Mouse (Mus musculus): ENCODE results near the gene Pafah1b3.

Pafah1b3 gene

DNA sequence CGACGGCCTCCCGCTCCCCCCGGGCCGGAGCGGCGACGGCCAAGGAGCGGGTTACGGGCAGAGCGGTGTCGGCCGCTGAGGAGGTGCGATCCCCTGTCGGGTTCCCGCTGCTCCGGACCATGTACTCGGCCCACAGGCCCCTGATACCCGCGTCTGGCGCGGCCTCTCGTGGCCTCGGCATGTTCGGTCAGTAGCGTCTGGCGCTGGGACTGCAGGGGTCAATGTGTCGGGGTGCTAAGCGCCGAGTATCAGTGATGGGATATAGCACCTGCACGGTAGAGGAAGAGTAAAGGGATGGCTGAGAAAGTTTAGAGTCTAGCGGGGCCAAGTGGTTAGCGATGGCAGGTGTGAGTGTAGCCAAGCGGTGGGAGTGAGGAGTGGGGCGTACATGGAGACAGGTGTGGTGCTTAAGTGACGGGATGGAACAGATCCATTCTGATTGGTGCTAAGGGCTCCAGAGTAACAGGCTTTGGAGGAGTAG is 15.0 kb downstream of the Pafah1b3 start:
- peak; percentile 81 to 89 for DNase-seq (ENCODE audit: inconsistent age in 2 of 2, low spot score in 1 of 2)

DNA sequence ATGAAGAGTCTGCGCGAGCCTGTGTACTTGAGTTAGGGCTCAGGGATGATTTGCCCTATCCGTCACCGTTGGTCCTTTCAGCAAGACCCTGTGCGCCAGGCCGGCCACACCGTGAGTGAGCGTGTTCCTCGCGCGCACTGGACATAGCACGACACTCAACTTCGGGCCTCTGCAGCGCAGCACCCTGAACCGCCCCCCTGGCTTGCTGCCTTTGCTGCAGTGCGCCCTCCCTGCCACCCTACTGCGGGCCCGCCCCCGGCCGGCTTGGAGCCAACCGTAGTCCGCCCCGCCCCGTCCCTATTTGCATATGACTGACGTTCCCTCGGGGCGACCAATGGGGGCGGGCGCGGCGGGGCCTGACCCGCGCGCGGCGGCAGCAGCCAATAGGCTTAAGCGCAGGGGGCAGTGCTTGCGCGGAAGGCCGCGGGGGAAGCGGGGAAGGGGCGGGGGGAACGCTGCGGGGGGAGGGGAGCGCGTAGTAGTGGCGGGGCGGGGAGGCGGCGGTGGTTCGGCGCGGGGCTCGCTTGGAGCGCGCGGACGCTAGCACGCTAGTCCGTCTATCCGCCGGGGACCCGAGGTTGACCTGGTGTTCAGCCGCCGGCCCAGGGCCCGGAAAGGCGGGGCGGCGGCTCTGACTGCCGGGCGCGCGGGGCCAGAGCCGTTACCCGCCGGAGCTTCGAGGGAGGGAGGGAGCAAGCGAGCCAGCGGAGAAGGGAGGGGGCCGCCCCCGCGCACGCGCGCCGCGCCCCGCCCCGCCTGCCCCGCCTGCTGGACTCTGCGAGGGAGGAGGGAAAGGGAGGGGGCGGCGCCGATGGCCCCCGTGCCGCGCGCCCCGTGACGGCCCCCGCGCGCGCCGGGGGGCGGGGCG is 15.8 kb downstream of the Pafah1b3 start:
- peak; percentile 99 to 100 for DNase-seq (ENCODE audit: inconsistent age in 2 of 2, low spot score in 1 of 2)

DNA sequence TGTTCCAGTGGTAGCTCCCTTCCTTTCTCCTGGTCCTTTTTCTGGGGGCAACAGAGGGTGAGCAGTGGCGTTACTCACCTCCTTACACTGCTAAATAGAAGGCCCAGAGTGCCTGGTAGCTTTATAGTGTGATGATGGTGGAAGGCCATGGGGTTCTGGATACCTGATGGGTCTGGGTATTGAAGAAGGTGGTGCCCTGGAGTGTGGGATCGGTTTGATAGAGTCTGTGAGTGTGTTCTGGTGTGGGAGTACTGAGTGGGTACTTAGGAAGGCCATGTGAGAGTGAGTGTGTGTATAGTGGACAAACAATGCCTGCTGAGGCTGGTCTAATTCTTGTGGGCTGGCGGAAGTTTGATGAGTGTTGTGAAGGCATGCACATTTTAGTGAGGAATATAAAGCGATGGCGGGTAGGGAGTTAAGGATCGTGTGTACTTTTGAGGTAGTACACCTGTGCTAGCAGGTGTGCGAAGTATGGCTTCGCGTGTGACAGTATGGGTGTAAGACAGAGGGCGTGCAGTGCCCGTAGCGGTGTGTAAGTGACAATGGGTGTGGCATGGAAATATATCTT is 16.5 kb downstream of the Pafah1b3 start:
- DNase-seq (ENCODE audit: inconsistent age in 2 of 2, low spot score in 1 of 2): peak; percentile 32 to 71

DNA sequence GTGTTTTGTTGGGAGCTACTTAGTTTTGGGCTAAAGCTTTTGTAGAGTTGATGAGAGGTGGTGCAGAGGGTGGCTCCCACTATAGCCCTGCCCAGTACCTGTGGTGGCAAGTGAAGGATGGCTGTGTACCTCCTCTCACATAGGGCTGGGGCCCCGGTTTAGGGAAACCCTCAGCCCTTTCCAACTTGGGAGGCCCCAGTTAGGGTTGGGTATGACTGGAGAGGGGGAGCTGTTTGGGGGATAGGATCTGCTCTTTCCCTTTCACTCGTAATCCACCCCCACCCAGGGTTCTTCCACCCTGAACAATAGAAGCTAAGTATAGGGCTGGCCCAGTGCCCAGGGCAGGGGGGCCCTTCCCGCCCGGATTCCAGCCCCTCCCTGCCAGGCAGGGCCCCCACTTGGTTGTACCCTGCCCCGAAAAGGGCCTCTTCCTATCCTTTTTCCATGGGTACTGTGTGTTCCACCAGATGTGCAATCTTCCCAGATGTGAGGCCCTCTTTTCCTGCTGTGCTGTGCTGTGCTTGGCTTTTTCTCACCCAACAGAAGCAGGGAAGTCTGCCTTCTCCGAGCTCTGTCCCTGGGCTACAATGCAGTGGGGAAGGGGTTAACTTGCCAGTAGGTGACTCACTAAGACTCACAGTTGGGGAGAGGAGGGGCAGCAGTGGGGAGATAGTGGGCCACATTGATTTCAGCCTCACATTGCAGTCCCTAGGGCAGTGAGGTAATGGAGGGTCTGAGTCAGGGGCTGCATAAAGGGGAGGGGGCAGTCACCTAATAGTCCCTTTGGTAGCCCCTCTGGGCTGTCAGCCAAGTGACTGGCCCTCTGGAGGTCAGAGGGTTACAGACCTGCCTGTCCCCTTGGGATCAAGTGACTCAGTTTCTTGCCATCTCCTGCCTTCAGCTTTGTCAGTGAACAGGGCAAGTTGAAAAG is 17.7 kb downstream of the Pafah1b3 start:
- DNase-seq (ENCODE audit: inconsistent age in 2 of 2, low spot score in 1 of 2): peak; percentile 81 to 92

DNA sequence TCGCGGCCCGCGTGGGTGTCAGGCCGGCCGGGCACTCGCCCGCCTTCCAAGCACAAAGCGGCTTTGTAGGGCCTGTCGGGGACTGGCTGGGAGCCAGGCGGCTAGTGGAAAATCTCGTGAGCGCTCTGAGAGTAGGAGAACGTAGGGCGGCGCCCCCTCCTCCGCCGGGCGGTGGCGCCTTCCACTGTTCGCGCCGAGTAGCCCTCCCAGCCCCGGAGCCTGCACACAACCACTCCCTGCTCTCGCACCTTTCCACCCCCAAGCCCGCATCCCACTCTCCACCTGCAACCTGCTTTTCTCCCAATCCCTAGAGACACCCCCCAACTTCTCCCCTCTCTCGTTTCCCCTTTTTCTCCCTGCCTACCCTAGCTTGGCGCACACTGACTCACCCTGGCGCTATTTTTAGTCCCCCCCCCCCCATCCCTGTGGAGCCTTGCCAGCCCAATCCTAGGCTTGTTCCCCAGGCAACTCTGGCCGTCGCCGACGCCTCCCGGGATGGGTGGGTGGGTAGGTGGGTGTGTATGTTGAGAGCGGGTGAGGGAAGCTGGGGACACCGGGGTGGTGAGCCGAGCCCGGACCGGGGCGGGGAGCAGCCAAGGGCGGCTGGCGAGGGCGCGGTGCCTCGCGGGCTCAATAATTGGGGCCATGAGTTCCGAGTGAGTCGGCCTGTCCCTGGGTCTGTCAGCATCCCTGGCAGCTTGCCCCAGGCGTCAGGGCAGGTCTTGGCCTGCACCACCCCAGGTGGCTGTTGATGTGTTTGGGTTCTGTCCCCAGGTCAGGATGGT is 18.5 kb downstream of the Pafah1b3 start:
- DNase-seq (ENCODE audit: inconsistent age in 2 of 2, low spot score in 1 of 2): peak; percentile 91 to 96

DNA sequence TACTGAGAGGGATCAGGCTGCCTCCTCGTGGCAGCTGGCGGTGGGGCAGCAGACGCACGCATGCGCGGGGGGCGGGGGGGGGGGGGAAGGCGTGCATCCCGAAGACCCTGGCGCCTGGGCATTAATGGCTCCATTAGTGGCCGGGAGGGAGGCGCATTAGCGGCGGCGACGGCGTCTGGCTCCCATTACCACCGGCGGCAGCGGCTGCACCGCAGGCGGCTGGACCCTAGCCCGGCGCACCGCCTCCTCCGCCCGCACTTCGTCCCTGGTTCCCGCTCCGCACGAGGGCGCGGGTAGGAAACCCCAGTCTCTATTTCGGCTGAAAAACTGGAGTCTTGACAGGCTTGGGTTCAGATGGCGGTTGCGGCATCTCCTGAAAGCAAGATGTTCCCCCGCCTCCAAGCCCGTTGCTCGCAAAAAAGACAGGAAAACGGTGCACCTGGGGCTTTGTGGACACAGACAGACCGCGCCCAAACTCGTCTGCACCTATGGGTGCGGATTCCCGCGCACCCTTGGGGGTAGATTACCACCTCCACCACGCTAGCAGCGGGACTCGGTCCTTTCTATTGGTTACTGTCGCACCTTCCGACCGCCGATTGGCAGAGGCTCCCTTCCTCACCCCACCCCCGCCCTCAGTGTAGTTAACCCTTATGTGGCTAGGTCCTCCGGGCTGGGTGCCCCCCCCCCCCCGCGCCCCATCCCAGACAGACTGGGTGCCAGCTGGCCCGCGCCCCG is 19.3 kb downstream of the Pafah1b3 start:
- DNase-seq (ENCODE audit: inconsistent age in 2 of 2, low spot score in 1 of 2): peak; percentile 88 to 95

DNA sequence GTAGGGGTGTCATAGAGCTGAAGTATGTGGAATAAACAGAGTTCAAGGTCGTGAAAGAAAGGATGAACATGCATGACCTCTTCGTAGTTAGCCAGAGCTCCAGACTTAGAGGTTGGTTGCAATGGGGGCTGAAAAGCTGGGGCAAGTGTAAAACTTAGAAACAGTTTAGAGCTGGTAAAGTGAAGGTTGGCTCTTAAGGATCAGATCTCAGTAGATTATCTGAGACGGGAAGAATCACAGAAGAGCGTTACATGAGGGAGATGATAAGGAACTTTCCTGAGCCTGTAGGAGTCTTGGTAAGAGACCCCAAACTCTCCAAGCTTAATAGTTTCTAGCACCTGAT is 19.8 kb downstream of the Pafah1b3 start:
- DNase-seq (ENCODE audit: inconsistent age in 2 of 2, low spot score in 1 of 2): no peak

DNA sequence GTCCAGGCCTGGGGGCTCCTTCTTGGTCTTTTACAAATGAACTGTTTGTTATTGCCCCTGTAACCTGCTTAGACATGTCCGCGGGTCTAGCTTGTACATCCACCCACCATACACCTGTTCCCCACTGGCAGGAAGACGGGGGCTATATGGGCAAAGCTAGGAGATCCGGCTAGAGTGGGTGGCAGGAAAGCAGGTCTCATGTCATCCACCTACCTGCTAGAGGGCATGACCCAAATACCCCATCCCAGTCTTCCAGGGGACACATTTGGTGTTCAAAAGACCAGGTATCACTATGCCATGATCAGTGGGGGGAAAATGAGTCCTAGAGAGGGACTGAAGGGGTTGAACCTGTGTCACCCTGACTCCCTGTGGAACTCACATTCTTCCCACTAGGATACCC is 20.4 kb downstream of the Pafah1b3 start:
- DNase-seq (ENCODE audit: inconsistent age in 2 of 2, low spot score in 1 of 2): no peak

DNA sequence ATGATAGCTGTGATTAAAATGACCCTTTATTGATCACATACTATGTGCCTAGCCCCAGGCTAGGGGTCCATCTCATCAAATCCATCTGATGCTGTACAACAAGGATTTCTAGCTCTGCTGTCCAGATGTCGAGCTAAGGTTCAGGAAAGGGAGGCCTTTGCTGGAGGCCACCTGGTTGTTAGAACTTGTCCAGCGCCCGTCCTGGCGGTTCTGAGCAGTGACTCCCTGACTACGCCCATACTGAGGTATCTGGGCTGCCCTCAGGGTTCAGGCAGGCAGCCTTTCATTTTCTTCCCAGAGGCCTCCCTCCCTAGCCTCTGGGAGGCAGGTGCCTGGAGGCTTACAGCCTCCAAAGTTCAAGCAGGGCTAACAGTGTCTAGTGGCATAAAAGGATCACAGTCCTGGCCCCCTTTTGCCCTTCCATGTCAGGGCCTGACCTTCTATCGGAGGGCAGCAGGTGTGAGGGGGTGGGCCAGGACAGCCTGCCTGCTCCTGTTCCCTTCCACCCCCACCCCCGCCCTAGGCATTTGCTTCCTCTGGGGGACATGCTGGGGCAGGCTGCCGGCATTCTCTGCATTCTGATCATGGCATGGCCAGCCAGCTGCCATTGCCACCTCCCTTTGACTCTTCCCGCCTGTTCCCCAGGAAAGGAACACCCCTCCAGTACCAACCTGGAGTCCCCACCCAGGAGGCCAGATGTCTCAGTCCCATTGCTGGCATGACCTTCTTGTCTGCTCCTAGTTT is 22.1 kb downstream of the Pafah1b3 start:
- peak in 1 of 2 experiments; percentile 27 for DNase-seq (ENCODE audit: inconsistent age in 2 of 2, low spot score in 1 of 2)

DNA sequence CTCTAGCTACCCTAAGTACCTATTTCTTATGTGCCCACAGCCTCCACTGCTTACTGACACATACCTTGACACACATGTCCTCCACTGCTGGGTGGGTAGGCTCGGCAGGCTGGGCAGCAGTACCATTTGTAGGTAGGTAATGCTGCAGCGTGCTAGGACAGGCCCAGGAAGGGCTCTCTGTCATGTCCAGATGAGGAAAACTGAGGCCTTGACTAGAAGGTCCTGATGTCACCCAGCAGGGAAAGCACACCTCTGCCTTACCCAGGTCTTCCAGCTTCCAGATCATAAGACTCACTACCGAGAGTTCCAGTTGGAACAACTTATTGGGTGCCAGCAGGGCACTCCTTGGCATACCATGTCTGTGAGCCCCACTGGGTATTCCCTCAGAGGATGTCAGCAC is 22.8 kb downstream of the Pafah1b3 start:
- DNase-seq (ENCODE audit: inconsistent age in 2 of 2, low spot score in 1 of 2): peak in 1 of 2 experiments; percentile 29

DNA sequence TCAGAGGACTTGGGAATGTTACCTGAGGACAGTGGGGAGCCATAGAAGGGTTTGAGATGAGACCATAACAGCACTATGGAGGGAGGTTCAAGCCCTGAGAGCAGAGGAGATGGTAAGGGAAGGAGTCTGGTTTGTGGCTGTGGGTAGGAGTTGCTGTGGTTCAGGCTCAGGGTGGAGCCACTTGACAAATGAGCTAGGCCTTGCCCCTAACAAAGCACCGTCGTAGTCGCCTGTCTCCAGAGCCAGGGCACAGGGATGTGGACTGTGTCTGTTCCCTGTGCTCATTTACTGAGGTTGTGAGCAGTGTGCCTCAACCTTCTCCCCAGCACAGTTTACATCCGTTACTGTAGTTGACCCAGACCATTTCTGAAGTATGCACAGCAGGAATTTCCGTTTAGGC is 23.2 kb downstream of the Pafah1b3 start:
- DNase-seq (ENCODE audit: inconsistent age in 2 of 2, low spot score in 1 of 2): peak in 1 of 2 experiments; percentile 44

DNA sequence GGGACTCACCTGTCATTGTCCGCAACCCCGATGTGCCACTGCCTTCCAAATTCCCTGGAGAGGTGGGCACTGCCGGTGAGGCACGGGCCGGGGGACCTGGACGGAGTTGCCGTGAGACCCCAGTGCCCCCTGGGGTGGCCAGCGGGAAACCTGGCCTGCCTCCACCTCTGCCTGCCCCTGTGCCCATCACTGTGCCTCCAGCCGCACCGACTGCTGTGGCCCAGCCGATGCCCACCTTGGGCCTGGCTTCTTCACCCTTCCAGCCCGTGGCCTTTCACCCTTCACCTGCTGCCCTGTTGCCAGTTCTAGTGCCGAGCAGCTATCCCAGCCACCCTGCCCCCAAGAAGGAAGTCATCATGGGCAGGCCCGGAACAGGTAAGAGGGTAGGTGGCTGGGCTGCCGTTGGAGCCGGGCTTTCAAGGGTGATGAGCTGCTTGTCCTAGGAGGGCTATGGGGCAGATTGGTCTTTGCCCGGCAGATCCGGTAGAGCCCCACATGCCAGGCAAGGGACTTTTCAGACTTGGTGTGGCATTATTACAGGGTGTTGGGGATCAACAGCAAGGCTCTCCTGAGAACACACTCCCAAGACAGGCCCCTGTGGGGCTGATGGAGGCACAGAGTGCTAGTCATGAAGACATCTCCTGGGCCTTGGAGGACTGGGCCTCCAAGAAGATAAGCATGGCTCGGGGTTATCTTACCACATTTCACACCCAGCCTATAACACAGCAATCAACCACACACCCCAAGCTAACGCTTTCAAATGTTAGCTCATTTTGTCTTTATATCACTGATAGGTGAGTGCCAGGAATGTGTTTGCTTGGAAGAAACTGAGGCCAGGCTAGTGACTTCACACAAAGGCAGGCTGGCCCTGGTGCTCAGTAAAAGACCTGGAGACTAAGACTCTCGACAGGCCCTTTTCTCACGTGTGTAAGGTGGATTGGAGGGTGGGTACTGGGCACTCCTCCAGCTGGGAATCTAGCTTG is 24.2 kb downstream of the Pafah1b3 start:
- DNase-seq (ENCODE audit: inconsistent age in 2 of 2, low spot score in 1 of 2): peak in 1 of 2 experiments; percentile 42

DNA sequence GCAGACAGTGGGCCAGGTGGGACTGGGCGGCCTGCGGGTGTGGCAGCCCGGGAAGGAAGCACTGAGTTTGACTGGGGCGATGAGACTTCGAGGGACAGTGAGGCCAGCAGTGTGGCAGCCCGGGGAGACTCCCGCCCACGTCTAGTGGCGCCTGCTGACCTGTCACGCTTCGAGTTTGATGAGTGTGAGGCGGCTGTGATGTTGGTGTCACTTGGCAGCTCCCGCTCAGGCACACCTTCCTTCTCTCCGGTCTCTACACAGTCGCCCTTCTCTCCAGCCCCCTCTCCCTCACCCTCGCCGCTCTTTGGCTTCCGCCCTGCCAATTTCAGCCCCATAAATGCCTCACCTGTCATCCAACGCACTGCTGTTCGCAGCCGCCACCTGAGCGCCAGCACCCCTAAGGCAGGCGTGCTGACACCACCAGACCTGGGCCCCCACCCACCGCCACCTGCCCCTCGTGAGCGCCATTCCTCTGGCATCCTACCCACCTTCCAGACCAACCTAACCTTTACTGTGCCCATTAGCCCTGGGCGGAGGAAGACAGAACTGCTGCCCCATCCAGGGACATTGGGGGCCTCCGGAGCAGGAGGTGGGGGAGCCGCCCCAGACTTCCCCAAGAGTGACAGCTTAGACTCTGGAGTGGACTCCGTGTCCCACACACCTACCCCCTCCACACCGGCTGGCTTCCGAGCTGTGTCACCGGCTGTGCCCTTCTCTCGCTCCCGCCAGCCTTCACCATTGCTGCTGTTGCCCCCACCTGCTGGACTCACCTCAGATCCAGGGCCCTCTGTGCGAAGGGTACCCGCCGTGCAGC is 25.1 kb downstream of the Pafah1b3 start:
- peak in 1 of 2 experiments; percentile 24 for DNase-seq (ENCODE audit: inconsistent age in 2 of 2, low spot score in 1 of 2)

DNA sequence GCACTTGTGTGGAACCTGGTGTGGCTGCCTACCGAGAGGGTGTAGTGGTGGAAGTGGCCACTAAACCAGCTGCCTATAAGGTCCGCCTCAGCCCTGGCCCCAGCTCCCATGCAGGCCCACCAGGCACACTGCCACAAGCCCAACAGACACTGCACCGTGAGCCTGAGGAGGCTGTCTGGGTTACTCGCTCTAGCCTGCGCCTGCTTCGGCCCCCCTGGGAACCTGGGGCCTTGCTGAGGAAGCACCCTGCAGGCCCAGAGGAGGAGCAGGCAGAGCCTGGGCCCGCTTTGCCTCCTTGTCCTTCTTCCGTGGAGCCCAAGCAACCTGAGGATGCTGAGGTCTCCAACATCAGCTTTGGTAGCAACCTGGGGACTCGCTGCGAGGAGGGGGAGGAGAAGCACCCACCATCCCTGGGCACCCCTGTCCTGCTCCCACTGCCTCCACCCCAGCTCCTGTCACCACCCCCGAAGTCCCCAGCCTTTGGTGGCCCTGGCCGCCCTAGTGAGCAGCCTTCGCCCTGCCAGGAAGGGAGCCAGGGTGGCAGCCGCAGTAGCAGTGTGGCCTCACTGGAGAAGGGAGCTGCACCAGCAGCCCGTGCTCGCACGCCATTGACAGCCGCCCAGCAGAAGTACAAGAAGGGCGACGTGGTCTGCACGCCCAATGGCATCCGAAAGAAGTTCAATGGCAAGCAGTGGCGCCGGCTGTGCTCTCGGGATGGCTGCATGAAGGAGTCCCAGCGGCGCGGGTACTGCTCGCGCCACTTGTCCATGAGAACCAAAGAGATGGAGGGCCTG is 25.9 kb downstream of the Pafah1b3 start:
- DNase-seq (ENCODE audit: inconsistent age in 2 of 2, low spot score in 1 of 2): peak in 1 of 2 experiments; percentile 44

DNA sequence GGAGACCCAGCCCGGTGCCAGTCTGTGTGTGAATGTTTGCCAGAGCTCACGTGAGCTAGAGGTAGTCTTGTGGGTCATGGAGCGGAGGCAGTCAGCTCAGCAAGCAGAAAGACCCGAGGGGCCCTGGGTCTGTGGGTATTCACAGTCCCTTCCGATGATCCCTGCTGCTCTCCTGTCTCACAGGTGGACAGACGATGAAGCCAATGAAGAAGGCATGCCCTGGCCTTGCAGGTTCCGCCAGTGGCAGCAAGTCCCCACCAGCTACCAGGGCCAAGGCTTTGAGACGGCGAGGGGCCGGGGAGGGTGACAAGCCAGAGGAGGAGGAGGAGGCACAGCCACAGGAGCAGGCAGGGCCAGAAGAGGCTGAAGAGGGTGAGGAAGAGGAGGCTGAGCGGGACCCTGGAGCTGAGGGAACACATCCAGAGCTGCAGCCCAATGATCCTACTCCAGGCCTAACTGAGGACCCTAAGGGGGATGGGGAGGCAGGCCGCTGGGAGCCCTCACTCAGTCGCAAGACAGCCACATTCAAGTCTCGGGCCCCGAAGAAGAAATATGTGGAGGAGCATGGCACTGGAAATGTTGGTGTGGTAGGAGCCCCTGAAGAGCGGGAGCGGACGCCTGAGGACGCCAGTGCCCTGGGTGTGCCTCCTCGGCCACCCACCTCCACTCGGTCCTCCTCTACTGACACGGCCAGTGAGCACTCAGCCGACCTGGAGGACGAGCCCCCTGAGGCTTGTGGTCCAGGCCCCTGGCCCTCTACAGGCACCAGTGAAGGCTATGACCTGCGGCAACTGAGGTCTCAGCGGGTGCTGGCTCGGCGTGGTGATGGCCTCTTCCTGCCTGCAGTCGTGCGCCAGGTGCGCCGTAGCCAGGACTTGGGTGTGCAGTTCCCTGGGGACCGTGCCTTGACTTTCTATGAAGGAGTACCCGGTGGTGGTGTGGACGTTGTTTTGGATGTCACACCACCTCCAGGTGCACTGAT is 26.8 kb downstream of the Pafah1b3 start:
- DNase-seq (ENCODE audit: inconsistent age in 2 of 2, low spot score in 1 of 2): peak; percentile 27 to 42
